Mouse (Mus musculus): ENCODE results near the gene Pgm2.

DNA sequence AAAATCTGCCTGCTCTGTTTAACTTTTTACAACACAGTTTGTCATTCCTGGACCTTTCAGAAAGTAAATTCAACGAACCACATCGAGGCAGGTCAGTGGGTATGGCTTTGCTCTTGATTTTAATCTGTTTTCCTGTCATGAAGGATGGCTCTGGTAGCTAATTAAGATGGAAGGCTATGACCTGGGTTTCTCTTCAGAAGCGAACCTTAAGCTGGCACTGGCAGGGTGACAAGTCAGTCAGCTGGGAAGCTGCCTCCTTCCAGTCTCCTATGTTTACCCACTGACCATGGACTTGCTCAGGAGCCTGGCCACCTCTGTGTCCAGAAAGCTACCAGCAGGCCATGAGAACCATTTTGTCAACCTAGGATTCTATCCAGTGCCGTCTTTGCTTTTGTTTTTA, 63.8 kb downstream of the Pgm2 start:
- TF ChIP-seq CTCF (IDR thresholded peaks at IDR 0.05; ENCODE audit: extremely low read depth, insufficient read depth, low read length) (no peak), POLR2A (IDR thresholded peaks at IDR 0.05; ENCODE audit: extremely low read depth, insufficient read depth, low read length) (no peak)

All from cortical plate, adult 2 months (tissue).